Mouse (Mus musculus): ENCODE data around the gene Hist3h2ba.

DNA sequence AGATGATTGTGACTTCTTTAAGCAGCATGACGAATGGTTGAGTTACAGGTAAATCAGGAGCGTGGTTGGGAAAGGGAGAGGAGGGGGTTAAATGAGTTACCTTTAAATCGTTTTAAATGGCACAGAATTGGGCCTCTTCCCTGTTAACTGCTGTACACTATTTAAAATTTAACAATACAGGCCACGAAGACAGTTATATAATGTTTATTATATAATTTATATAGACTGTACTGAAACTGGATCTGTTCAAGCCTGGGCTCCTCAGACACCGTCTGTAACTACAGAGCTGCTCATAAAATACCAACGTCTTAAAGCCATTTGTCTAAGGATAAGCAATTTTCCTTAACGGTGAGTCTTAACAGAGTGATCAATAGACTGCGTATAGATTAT, 7.1 kb downstream of the Hist3h2ba start:
- no peak for TF ChIP-seq FLI1 (IDR thresholded peaks at IDR 0.05; ENCODE audit: low read length)
- no peak for TF ChIP-seq GATA1 (IDR thresholded peaks at IDR 0.05; ENCODE audit: borderline replicate concordance, low read length)

All from megakaryocyte, embryonic 14.5 days (primary cell).